Mouse (Mus musculus): ENCODE data around the gene Slc7a6.

DNA sequence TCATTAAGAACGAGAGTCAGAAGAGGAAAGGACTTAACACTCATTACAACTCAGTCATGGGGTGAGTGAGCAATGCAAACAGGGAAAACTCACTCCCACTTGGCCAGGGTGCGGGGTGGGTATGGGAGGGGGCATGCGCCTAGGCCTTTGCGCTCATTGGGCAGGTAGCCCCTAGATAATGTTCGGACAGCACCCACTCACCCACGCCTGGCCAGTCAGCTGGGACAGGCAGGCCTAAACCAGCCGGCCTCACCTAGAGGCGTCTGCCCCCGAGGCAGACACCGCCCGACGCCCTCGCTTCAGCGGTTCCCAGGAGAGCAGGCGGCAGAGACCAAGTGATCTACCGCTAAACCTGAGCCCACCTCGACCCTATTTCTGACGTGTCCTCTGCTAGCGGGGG is 33.0 kb upstream of the Slc7a6 start:
- TF ChIP-seq EP300 (IDR thresholded peaks at IDR 0.05; ENCODE audit: low read depth) (no peak), CTCF (IDR thresholded peaks at IDR 0.05; ENCODE audit: low read depth) (no peak)

Data from liver, postnatal 0 days (tissue).